Mouse (Mus musculus): ENCODE data around the gene Lrba. TPM values are rescaled to one million over a fixed set of nuclear protein-coding genes. Genes with fewer than 3 reads are reported as not detected.
A peak's percentile ranks its signal among the peaks of the same experiment; 100 is the strongest.

Lrba gene
- polyA plus RNA-seq, 1 experiment from 2014 or later = 4.2 TPM

DNA sequence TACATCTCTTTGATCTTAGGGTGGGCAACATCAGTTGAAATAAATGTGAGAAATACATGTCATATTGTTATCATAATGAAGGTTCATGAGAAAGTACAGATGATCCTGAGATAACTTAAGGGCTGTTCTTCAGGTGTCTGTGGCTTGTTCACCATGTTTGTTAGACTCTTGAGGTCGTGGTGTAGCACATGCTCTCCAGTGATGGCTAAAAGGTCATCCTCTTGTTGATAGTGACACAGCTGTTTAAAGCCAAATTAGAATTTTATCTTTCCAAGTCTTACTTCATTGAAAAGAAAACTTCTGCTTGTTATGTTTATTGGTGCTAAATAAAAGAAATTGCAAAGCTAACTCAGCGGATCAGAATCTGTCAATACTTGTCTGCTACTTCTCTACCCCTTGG, 147.0 kb downstream of the Lrba start:
- DNase-seq (ENCODE audit: low spot score) (no peak), ATAC-seq (replicated peaks; ENCODE audit: low FRiP score) (no peak)
- H3K4me3 ChIP-seq (ENCODE audit: low read depth, low read length) = no peak overlapping the region
- no peaks in the 10 kb centered on the region for H3K36me3 ChIP-seq (ENCODE audit: control insufficient read depth, insufficient read depth, low read length)
- H3K4me2 ChIP-seq = no peak overlapping the region
- WGBS = 62% methylated on average over 2 of the region's 2 CpGs
- no peaks in the 10 kb centered on the region for H3K4me1 ChIP-seq (replicated peaks; ENCODE audit: control insufficient read depth, insufficient read depth, low read length)
- no peak overlapping the region for H3K9ac ChIP-seq (ENCODE audit: low read depth, low read length)
- no peak overlapping the region for H3K27ac ChIP-seq (ENCODE audit: low read depth, low read length)
- no peaks in the 10 kb centered on the region for H3K27me3 ChIP-seq (replicated peaks; ENCODE audit: control insufficient read depth, insufficient read depth, low read length)
- no peaks in the 10 kb centered on the region for H3K9me3 ChIP-seq (ENCODE audit: control insufficient read depth, low read length)

DNA sequence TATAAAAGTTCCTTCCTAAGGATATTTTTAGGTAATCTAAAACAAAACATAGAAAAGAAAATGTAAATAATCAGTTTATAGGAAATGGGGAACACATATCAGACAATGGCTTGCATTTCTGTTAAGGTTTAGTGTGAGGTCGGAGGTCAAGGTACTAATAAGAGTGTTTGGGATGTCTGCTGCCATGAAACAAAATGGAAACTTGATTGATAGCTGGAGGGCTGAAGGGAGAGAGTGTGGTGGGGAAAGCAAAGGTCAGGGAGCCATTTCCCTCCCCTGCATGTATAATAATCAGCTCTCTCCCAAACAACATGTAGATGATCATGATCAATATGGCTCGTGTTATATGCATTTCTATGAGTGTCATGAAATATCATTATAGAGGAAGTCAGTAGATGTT, 150.8 kb downstream of the Lrba start:
- H3K36me3 ChIP-seq (ENCODE audit: control insufficient read depth, insufficient read depth, low read length) = no peaks in the 10 kb centered on the region
- DNase-seq (ENCODE audit: low spot score) = no peak
- WGBS = 75% methylated on average over 2 of the region's 2 CpGs

DNA sequence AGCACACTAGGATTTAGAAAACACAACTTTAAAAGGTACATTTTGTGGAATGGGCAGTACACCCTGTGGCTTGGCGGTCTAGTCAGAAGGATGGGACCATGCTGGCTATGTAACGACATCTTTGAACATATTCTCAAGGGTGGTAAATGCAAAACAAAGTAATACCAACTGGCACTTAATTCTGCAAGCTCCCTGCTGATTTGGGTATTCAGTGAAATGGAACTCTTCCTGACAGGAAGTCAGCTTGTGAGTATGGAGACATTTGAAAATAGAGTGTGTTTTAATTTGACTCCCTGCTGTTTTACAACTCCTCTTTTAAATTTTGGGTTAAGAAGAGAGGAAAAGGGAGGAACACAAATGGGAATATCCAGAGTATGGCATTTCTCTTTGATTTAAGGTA, 158.1 kb downstream of the Lrba start:
- no peaks in the 10 kb centered on the region for H3K4me1 ChIP-seq (replicated peaks; ENCODE audit: control insufficient read depth, insufficient read depth, low read length)
- ATAC-seq (replicated peaks; ENCODE audit: low FRiP score) (no peak), DNase-seq (ENCODE audit: low spot score) (no peak)
- WGBS = 53% methylated on average over 2 of the region's 2 CpGs
- no peaks in the 10 kb centered on the region for H3K36me3 ChIP-seq (ENCODE audit: control insufficient read depth, insufficient read depth, low read length)
- H3K4me3 ChIP-seq (ENCODE audit: low read depth, low read length) = no peak overlapping the region
- no peak overlapping the region for H3K9ac ChIP-seq (ENCODE audit: low read depth, low read length)
- no peaks in the 10 kb centered on the region for H3K9me3 ChIP-seq (ENCODE audit: control insufficient read depth, low read length)
- no peaks in the 10 kb centered on the region for H3K27me3 ChIP-seq (replicated peaks; ENCODE audit: control insufficient read depth, insufficient read depth, low read length)
- no peak overlapping the region for H3K4me2 ChIP-seq
- no peak overlapping the region for H3K27ac ChIP-seq (ENCODE audit: low read depth, low read length)

More for the DNA sequence above, 150.8 kb downstream of the Lrba start:
- no peaks in the 10 kb centered on the region for H3K4me1 ChIP-seq (replicated peaks; ENCODE audit: control insufficient read depth, insufficient read depth, low read length)
- H3K9ac ChIP-seq (ENCODE audit: low read depth, low read length) = no peak overlapping the region
- H3K27ac ChIP-seq (ENCODE audit: low read depth, low read length) = no peak overlapping the region
- ATAC-seq (replicated peaks; ENCODE audit: low FRiP score) = no peak
- H3K9me3 ChIP-seq (ENCODE audit: control insufficient read depth, low read length) = no peaks in the 10 kb centered on the region
- no peak overlapping the region for H3K4me2 ChIP-seq
- H3K27me3 ChIP-seq (replicated peaks; ENCODE audit: control insufficient read depth, insufficient read depth, low read length) = no peaks in the 10 kb centered on the region
- H3K4me3 ChIP-seq (ENCODE audit: low read depth, low read length) = no peak overlapping the region

DNA sequence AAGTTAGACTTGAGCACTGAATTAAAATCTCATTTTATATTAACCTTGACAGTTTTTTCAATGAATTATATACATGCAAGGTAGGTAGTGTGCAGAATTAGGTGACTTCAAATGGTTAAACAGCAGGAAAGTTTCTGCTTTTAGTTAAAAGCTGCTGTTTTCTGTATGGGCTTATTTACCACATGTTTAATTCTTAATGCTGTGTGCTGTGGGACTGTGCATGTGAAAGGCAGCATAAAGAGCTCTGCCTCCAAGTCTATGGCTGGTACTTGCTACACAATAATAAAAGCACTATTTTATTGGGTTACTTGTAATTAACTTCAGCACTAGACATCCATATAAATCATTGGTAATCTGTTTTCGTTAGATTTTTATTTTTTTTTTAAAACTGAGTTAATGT, 160.6 kb downstream of the Lrba start:
- DNase-seq (ENCODE audit: low spot score) = no peak
- Histone ChIP-seq H3K4me1 (replicated peaks; ENCODE audit: control insufficient read depth, insufficient read depth, low read length) (no peaks in the 10 kb centered on the region), H3K9me3 (ENCODE audit: control insufficient read depth, low read length) (no peaks in the 10 kb centered on the region), H3K36me3 (ENCODE audit: control insufficient read depth, insufficient read depth, low read length) (no peaks in the 10 kb centered on the region), H3K9ac (ENCODE audit: low read depth, low read length) (no peak overlapping the region), H3K4me2 (no peak overlapping the region), H3K27me3 (replicated peaks; ENCODE audit: control insufficient read depth, insufficient read depth, low read length) (no peaks in the 10 kb centered on the region), H3K4me3 (ENCODE audit: low read depth, low read length) (no peak overlapping the region), H3K27ac (ENCODE audit: low read depth, low read length) (no peak overlapping the region)
- WGBS = 78% methylated on average over 1 of the region's 1 CpGs
- ATAC-seq (replicated peaks; ENCODE audit: low FRiP score) = no peak

DNA sequence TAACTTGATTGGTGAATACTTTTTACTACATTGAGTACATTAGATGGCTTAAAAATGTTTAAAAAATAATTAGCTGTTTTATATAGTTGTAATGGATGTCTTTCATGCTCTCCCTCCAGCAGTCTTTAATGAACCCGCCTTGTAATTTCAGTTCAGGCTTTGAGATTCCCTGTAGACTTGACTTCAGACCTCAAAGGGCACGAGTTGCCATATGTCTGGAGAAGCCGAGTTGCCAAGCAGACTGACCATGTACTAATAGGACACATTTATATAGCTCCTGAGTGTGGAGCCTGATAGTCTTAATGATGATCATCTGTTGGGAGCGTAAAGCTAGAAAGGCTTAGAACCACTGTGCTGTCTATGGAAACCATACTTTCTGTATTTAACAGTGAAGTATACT, 161.8 kb downstream of the Lrba start:
- no peak overlapping the region for H3K4me3 ChIP-seq (ENCODE audit: low read depth, low read length)
- no peak overlapping the region for H3K4me2 ChIP-seq
- WGBS = 76% methylated on average over 4 of the region's 4 CpGs
- H3K36me3 ChIP-seq (ENCODE audit: control insufficient read depth, insufficient read depth, low read length) = no peaks in the 10 kb centered on the region
- H3K27me3 ChIP-seq (replicated peaks; ENCODE audit: control insufficient read depth, insufficient read depth, low read length) = no peaks in the 10 kb centered on the region
- DNase-seq (ENCODE audit: low spot score) (no peak), ATAC-seq (replicated peaks; ENCODE audit: low FRiP score) (no peak)
- no peaks in the 10 kb centered on the region for H3K4me1 ChIP-seq (replicated peaks; ENCODE audit: control insufficient read depth, insufficient read depth, low read length)
- no peak overlapping the region for H3K9ac ChIP-seq (ENCODE audit: low read depth, low read length)
- H3K27ac ChIP-seq (ENCODE audit: low read depth, low read length) = no peak overlapping the region
- no peaks in the 10 kb centered on the region for H3K9me3 ChIP-seq (ENCODE audit: control insufficient read depth, low read length)

DNA sequence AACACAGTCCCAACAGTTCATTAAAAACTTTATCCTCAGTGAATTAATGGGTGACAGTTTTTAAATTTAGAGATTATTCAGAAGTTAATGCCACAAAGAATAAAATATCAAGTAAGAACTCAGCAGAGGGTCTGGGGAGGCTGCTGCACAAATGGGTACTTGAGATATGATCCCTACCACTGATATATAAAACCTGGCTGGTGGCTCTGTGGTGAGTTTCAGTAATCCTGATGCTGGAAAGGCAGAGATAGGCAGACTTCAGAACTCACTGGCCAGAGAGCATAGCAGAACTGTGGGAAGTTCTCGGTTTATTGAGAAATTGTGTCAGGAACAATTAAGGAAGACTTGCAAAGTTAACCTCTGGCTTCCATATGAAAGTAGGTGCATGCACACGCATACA, 199.3 kb downstream of the Lrba start:
- peak; percentile 90 for ATAC-seq (replicated peaks; ENCODE audit: low FRiP score)

DNA sequence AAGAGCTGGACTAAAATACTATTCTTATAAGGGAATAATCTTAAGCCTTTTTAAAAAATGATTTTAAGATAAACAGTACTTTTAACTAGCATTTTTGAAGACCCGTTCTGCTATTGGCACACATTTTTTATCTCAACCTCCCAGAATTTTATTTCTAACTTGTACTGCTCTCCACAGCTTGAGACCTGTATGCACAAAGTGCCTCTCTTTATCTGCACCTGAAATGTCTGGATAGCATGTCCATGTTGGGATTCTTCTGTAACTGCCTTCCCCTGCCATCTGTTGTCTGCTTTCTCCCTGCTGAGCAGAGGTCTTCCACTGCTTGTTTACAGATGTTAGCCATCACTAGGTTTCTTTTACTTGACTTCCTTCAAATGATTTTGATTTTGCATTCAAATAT, 202.3 kb downstream of the Lrba start:
- Histone ChIP-seq H3K27me3 (replicated peaks; ENCODE audit: control insufficient read depth, insufficient read depth, low read length) (no peaks in the 10 kb centered on the region), H3K27ac (ENCODE audit: low read depth, low read length) (no peak overlapping the region), H3K4me2 (no peak overlapping the region), H3K36me3 (ENCODE audit: control insufficient read depth, insufficient read depth, low read length) (no peaks in the 10 kb centered on the region), H3K9ac (ENCODE audit: low read depth, low read length) (no peak overlapping the region), H3K4me1 (replicated peaks; ENCODE audit: control insufficient read depth, insufficient read depth, low read length) (peaks cover 9% of the 10 kb centered on the region), H3K9me3 (ENCODE audit: control insufficient read depth, low read length) (no peaks in the 10 kb centered on the region), H3K4me3 (ENCODE audit: low read depth, low read length) (no peak overlapping the region)
- DNase-seq (ENCODE audit: low spot score) (no peak), ATAC-seq (replicated peaks; ENCODE audit: low FRiP score) (peak; percentile 62; the same call in 1 of the 2 replicates)
- 55% methylated on average over 1 of the region's 1 CpGs for WGBS

More for the DNA sequence above, 199.3 kb downstream of the Lrba start:
- H3K27ac ChIP-seq (ENCODE audit: low read depth, low read length) = no peak overlapping the region
- no peak for DNase-seq (ENCODE audit: low spot score)
- no peak overlapping the region for H3K4me3 ChIP-seq (ENCODE audit: low read depth, low read length)
- H3K9ac ChIP-seq (ENCODE audit: low read depth, low read length) = no peak overlapping the region
- 70% methylated on average over 2 of the region's 2 CpGs for WGBS
- H3K36me3 ChIP-seq (ENCODE audit: control insufficient read depth, insufficient read depth, low read length) = no peaks in the 10 kb centered on the region
- H3K4me2 ChIP-seq = peak overlapping the region; percentile 38
- no peaks in the 10 kb centered on the region for H3K27me3 ChIP-seq (replicated peaks; ENCODE audit: control insufficient read depth, insufficient read depth, low read length)
- H3K9me3 ChIP-seq (ENCODE audit: control insufficient read depth, low read length) = no peaks in the 10 kb centered on the region
- peaks cover 9% of the 10 kb centered on the region for H3K4me1 ChIP-seq (replicated peaks; ENCODE audit: control insufficient read depth, insufficient read depth, low read length)

DNA sequence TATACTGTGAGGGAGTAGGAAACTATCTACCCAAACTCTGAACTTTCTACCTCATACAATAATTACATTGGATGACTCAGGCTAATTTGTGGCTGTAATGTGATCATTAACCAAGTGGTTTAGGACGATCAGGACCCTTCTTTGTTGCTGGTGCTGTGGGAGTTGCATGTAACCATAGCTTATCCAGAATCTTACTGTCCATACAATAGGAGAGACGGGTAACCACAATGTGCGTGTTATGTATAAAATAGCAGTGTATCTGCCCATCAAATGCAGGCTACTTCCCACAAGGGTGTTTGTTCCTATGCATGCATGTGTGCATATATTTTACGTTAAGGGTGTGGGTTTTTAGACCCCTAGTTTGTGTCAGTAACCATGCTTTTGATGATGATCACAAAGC, 219.0 kb downstream of the Lrba start:
- H3K27ac ChIP-seq (ENCODE audit: low read depth, low read length) = no peak overlapping the region
- H3K4me3 ChIP-seq (ENCODE audit: low read depth, low read length) = no peak overlapping the region
- H3K4me2 ChIP-seq = no peak overlapping the region
- H3K27me3 ChIP-seq (replicated peaks; ENCODE audit: control insufficient read depth, insufficient read depth, low read length) = no peaks in the 10 kb centered on the region
- no peak overlapping the region for H3K9ac ChIP-seq (ENCODE audit: low read depth, low read length)
- ATAC-seq (replicated peaks; ENCODE audit: low FRiP score) (no peak), DNase-seq (ENCODE audit: low spot score) (no peak)
- H3K9me3 ChIP-seq (ENCODE audit: control insufficient read depth, low read length) = no peaks in the 10 kb centered on the region
- no peaks in the 10 kb centered on the region for H3K36me3 ChIP-seq (ENCODE audit: control insufficient read depth, insufficient read depth, low read length)
- 76% methylated on average over 4 of the region's 4 CpGs for WGBS
- H3K4me1 ChIP-seq (replicated peaks; ENCODE audit: control insufficient read depth, insufficient read depth, low read length) = no peaks in the 10 kb centered on the region

DNA sequence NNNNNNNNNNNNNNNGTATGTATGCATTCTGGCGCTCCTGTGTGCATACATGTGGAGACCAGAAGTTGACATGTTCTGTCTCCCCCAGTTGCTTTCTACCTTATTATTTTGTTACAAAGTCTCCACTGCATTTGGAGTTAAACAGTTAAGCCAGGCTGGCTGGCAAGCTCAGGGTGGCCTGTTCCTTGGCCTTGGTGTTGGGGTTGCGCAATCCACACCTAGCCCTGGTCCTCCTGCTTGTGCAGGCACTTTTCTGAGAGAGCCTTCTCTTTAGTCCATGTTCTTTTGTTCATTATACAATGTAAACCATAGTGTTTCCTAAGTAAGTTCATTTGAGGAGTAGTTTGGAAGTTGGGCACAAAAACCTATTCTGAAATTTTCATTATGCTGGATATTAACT, 226.7 kb downstream of the Lrba start:
- Histone ChIP-seq H3K27ac (ENCODE audit: low read depth, low read length) (no peak overlapping the region), H3K4me2 (no peak overlapping the region), H3K9ac (ENCODE audit: low read depth, low read length) (no peak overlapping the region), H3K4me3 (ENCODE audit: low read depth, low read length) (no peak overlapping the region), H3K9me3 (ENCODE audit: control insufficient read depth, low read length) (no peaks in the 10 kb centered on the region), H3K36me3 (ENCODE audit: control insufficient read depth, insufficient read depth, low read length) (no peaks in the 10 kb centered on the region), H3K27me3 (replicated peaks; ENCODE audit: control insufficient read depth, insufficient read depth, low read length) (no peaks in the 10 kb centered on the region), H3K4me1 (replicated peaks; ENCODE audit: control insufficient read depth, insufficient read depth, low read length) (no peaks in the 10 kb centered on the region)
- DNase-seq (ENCODE audit: low spot score) (no peak), ATAC-seq (replicated peaks; ENCODE audit: low FRiP score) (no peak)
- WGBS = 91% methylated on average over 2 of the region's 2 CpGs

Data from liver, embryonic 11.5 days (tissue).